In the genomic region with DNA sequence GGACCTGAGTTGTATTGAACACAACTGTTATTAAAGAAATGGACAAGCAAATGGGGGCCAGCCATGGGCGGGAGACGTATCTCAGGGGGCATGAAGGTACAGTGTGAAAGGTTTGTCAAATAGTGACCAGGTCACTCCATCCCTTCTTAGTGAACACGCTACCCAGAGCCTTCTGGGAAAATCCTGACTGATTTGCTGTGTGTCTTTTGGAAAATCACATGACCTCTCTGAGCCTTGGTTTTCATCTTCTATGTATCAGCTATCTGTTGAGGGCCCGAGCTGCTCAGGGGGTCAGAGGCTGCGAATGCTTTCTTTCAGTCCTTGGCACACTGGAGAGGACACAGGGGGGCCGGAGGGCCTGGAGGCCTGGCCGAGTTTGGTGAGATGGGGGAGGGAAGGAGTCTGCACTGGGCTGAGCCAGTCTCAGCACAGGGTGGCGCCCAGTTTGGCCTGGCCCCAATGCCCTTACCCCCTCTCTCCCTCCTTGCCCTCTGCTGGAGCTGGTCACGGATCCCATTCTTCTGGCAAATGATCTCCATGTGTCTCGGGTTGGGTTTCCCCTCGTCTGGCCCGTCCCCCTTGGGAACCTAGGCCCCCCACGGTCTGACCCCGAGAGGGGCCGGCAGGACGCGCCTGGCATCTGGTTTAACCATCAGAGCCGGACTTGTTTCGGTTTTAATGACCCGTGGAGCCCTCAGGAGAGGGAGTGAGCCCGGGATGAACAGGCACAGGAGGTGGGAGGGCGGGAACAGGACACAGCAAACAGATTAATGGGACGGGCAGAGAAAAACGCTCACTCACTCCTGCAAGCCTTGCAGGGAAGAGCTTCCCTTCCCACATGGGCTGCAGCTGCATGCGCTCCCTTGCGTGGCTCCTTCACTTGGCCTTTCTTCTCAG, we compare ENCODE assay signal across 8 mouse cellular contexts.
DNase-seq lines count a peak whose midpoint lies in the region; ATAC-seq lines count a peak whose summit lies in the region.

No protein-coding gene starts in this region.

- ATAC-seq in kidney, embryonic 15.5 days (replicated peaks; ENCODE audit: low FRiP score) = peak; percentile 83

- peak overlapping the region; percentile 38; the same call in 1 of the 2 replicates for H3K27ac ChIP-seq in kidney, embryonic 15.5 days

- H3K4me3 ChIP-seq in kidney, embryonic 15.5 days (replicated peaks) = no peak overlapping the region

- H3K9me3 ChIP-seq in kidney, embryonic 15.5 days (replicated peaks) = no peaks in the 10 kb centered on the region

- WGBS in kidney, embryonic 15.5 days = 18% methylated on average over 26 of the region's 26 CpGs

- peak; percentile 32 for DNase-seq in kidney, adult 9 months
- no peak for DNase-seq in kidney, adult 18-20 months
- peak; percentile 86 for DNase-seq in gastrocnemius, postnatal 25 days
- peak; percentile 91 for DNase-seq in neural tube, embryonic 10.5 days (ENCODE audit: extremely low spot score, low spot score)
- no peak for DNase-seq in spleen, postnatal 4 days (ENCODE audit: low spot score in 2 of 2)
- no peak for DNase-seq in c-Kit-positive CD71-positive TER-119-positive erythroid progenitor cells, embryonic 14.5 days (ENCODE audit: low spot score)
- no peak for DNase-seq in layer of hippocampus, adult 11-12 months (ENCODE audit: low spot score)

- no peaks in the 10 kb centered on the region for H3K36me3 ChIP-seq in kidney, embryonic 15.5 days

- H3K9ac ChIP-seq in kidney, embryonic 15.5 days = no peak overlapping the region

- peak overlapping the region; percentile 46 for H3K4me2 ChIP-seq in kidney, embryonic 15.5 days

- peaks cover 86% of the 10 kb centered on the region for H3K27me3 ChIP-seq in kidney, embryonic 15.5 days

- peaks cover 49% of the 10 kb centered on the region for H3K4me1 ChIP-seq in kidney, embryonic 15.5 days

Comparison
In these comparisons a context has a peak if more than half of its experiments do, and no peak if none do; other contexts are left out.
1. DNase-seq: peak in kidney, adult 9 months (single experiment), gastrocnemius, postnatal 25 days (single experiment) and neural tube, embryonic 10.5 days (single experiment); none in kidney, adult 18-20 months (single experiment), spleen, postnatal 4 days (0 of 2), c-Kit-positive CD71-positive TER-119-positive erythroid progenitor cells, embryonic 14.5 days (single experiment) and layer of hippocampus, adult 11-12 months (single experiment).